Mouse (Mus musculus) sigmoid colon, adult 10 weeks (tissue): ENCODE data around the gene Klhl32. TPM values are rescaled to one million over a fixed set of nuclear protein-coding genes. Genes with fewer than 3 reads are reported as not detected.

Experiments
- polyA plus RNA-seq: library from polyadenylated mRNA; stranded (reverse); fragments of 350-450 nt; fragmentation: Illumina TruSeq; extraction: RNeasy Lipid Tissue Mini Kit (QIAGEN cat#74804); gene quantifications from one replicate; pipeline ENCODE4 v1.2.3, GENCODE M21; 2014; ENCODE audit warnings: low read depth, low replicate concordance

Klhl32 gene
- polyA plus RNA-seq = 1.4 TPM

GRCm38 (mm10) chr4:24850401-24851325 is at the start of gene Klhl32:
Klhl32 (minus strand) TSS chr4:24851124.

GRCm38 (mm10) chr4:24897851-24898515 is 47.1 kb upstream of the Klhl32 start, which contains the start of gene Ndufaf4:
Ndufaf4 (plus strand) TSS chr4:24898083.

Other genes with a start within 250 kb of the Klhl32 start
- gene Ndufaf4, start 47.0 kb upstream of the Klhl32 start, polyA plus RNA-seq = 90.9 TPM
- 1.2 TPM for gene Gpr63, start 115.3 kb upstream of the Klhl32 start, polyA plus RNA-seq